ENCODE assay signal across 9 mouse cellular contexts in the genomic region with DNA sequence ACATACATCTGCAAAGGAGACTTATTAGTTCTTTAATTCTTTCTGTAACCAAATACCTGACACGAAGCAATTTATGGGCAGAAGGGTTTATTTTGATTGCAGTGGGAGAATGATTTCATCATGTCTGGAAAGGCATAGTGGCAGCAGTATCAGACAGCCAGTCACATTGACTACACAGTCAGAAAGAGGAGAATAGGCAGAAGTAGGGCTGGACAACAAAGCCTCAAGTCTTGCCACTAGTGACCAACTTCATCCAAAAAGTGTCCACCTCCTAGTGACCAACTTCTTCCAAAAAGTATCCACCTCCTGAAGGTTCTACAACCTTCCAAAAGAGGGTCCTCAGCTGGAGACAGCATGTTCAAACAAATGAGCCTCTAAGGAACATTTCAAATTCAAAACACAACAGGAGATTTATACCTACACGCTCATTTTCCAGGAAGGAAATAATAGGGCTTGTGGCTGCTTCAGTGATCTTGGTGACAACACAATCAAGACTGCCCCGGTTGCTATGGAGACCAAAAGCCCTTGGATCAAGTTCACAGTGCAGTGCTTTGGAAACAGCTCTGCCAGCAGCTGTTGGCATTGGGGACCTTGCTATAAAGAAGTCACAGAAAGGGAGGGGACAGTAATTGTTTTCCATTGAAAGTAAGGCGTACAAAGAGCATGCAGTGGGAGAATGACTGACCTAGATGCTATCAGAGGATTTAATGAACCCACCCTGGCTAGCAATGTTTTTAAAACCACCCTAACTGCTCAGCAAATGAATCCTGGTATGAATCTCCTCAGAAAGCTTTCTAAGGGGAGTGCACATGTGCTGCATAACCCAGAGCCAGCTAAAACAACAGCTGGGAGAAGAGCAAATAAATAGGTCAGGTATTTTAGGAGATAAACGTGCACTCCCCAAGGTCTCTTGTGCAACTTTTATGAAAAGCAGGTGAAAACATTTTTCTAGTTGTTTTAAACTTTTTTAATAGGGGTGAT.
DNase-seq lines count a peak whose midpoint lies in the region; ATAC-seq and TF ChIP-seq lines count a peak whose summit lies in the region.
"Had no signal": no experiment of that assay in that cellular context is flagged by ENCODE, and none has a peak within 500 bp of the region (broad histone marks: within the 10 kb centered on the region; RNA-seq: fewer than 3 reads in every experiment).

No protein-coding gene starts in this region.

- H3K79me2 ChIP-seq in liver, adult 2 months (ENCODE audit: control insufficient read depth, insufficient read depth, low read length), result no peaks in the 10 kb centered on the region

- H3K9ac ChIP-seq in liver, adult 2 months (ENCODE audit: low read depth, low read length), result no peak overlapping the region
- no peak overlapping the region for H3K9ac ChIP-seq in liver, embryonic 12.5 days
- H3K9ac ChIP-seq: liver, embryonic 14.5 days had no signal

- 15% methylated on average over 5 of the region's 5 CpGs for WGBS in liver, adult 2 months
- 49% methylated on average over 5 of the region's 5 CpGs for WGBS in liver, embryonic 12.5 days (ENCODE audit: insufficient replicate concordance)
- whole genome bisulfite sequencing in forebrain, embryonic 10.5 days, result 51% methylated on average over 5 of the region's 5 CpGs
- 51% methylated on average over 5 of the region's 5 CpGs for WGBS in thymus, adult 2 months

- ATAC-seq in liver, embryonic 12.5 days, result no peak

- DNase-seq in liver, adult 2 months (ENCODE audit: extremely low read depth, low read depth, low spot score), result peak; percentile 62
- peak; percentile 62 for DNase-seq in forebrain, embryonic 10.5 days (ENCODE audit: extremely low spot score, low spot score)
- peak; percentile 10 for DNase-seq in hindlimb bud, embryonic 11.5 days (ENCODE audit: extremely low spot score, low read depth, low spot score)
- DNase-seq in left cerebral cortex, postnatal 4 days, result peak; percentile 36
- DNase-seq in ovary, postnatal 36 days (ENCODE audit: low spot score), result peak; percentile 12
- DNase-seq in thymus, adult 2 months, result no peak
- DNase-seq in heart, postnatal 36 days, result no peak

- H3K9me3 ChIP-seq in liver, embryonic 12.5 days (replicated peaks), result no peaks in the 10 kb centered on the region
- no peaks in the 10 kb centered on the region for H3K9me3 ChIP-seq in forebrain, embryonic 10.5 days

- no peak overlapping the region for H3K4me2 ChIP-seq in liver, embryonic 12.5 days

- no peaks in the 10 kb centered on the region for H3K36me3 ChIP-seq in liver, adult 2 months (ENCODE audit: control insufficient read depth, insufficient read depth, low read length)
- no peaks in the 10 kb centered on the region for H3K36me3 ChIP-seq in liver, embryonic 12.5 days
- H3K36me3 ChIP-seq in forebrain, embryonic 10.5 days (replicated peaks), result no peaks in the 10 kb centered on the region
- no peaks in the 10 kb centered on the region for H3K36me3 ChIP-seq in thymus, adult 2 months (ENCODE audit: control insufficient read depth, insufficient read depth, low read length)

- intact Hi-C loops in left cerebral cortex, postnatal 4 days (cut with DNase I), result no loop called here
- intact Hi-C loops in heart, postnatal 36 days (cut with DNase I), result no loop called here

- H3K4me1 ChIP-seq in liver, adult 2 months (ENCODE audit: control insufficient read depth, insufficient read depth, low read length), result peaks cover 5% of the 10 kb centered on the region; the same call in 1 of the 2 replicates
- H3K4me1 ChIP-seq in liver, embryonic 12.5 days, result no peaks in the 10 kb centered on the region
- H3K4me1 ChIP-seq in forebrain, embryonic 10.5 days, result peaks cover 15% of the 10 kb centered on the region; the same call in 1 of the 2 replicates
- no peaks in the 10 kb centered on the region for H3K4me1 ChIP-seq in thymus, adult 2 months (replicated peaks; ENCODE audit: control insufficient read depth, insufficient read depth, low read length)

- H3K27me3 ChIP-seq in liver, adult 2 months (ENCODE audit: control insufficient read depth, insufficient read depth, low read length), result no peaks in the 10 kb centered on the region
- H3K27me3 ChIP-seq in liver, embryonic 12.5 days (replicated peaks), result no peaks in the 10 kb centered on the region
- no peaks in the 10 kb centered on the region for H3K27me3 ChIP-seq in forebrain, embryonic 10.5 days (ENCODE audit: poor library complexity, severe bottlenecking)
- H3K27me3 ChIP-seq in thymus, adult 2 months (ENCODE audit: control insufficient read depth, insufficient read depth, low read length), result no peaks in the 10 kb centered on the region

- no peak overlapping the region for H3K27ac ChIP-seq in liver, adult 2 months (replicated peaks; ENCODE audit: insufficient read depth, low read depth, low read length)
- H3K27ac ChIP-seq in liver, embryonic 12.5 days, result no peak overlapping the region
- no peak overlapping the region for H3K27ac ChIP-seq in forebrain, embryonic 10.5 days
- H3K27ac ChIP-seq in thymus, adult 2 months (ENCODE audit: control insufficient read depth, insufficient read depth, low read length), result no peak overlapping the region
- H3K27ac ChIP-seq: liver, embryonic 14.5 days had no signal

- no peak for TF ChIP-seq CTCF in liver, adult 2 months (IDR thresholded peaks at IDR 0.05; ENCODE audit: low read depth, low read length)
- TF ChIP-seq CTCF in thymus, adult 2 months (IDR thresholded peaks at IDR 0.05; ENCODE audit: borderline replicate concordance, control insufficient read depth, extremely low read depth, insufficient read depth, low read length, poor library complexity), result no peak

- H3K4me3 ChIP-seq in liver, adult 2 months (ENCODE audit: insufficient read depth, low read depth, low read length), result no peak overlapping the region
- no peak overlapping the region for H3K4me3 ChIP-seq in liver, embryonic 12.5 days
- H3K4me3 ChIP-seq in forebrain, embryonic 10.5 days, result no peak overlapping the region
- no peak overlapping the region for H3K4me3 ChIP-seq in thymus, adult 2 months (ENCODE audit: control insufficient read depth, insufficient read depth, low read length)

- no peak for TF ChIP-seq POLR2A in liver, adult 2 months (IDR thresholded peaks at IDR 0.05; ENCODE audit: extremely low read depth, insufficient read depth, low read length)
- no peak for TF ChIP-seq POLR2A in thymus, adult 2 months (IDR thresholded peaks at IDR 0.05; ENCODE audit: control insufficient read depth, extremely low read depth, insufficient read depth, low read length, poor library complexity)

Comparison
In these comparisons a context has a peak if more than half of its experiments do, and no peak if none do; other contexts are left out.
1. DNase-seq: peak in liver, adult 2 months (single experiment), forebrain, embryonic 10.5 days (single experiment), hindlimb bud, embryonic 11.5 days (single experiment), left cerebral cortex, postnatal 4 days (single experiment) and ovary, postnatal 36 days (single experiment); none in thymus, adult 2 months (single experiment) and heart, postnatal 36 days (0 of 2).